14 mouse cellular contexts compared by ENCODE assay signal in genomic region chr7:137715126-137715900, GRCm38 (mm10).
DNase-seq lines count a peak whose midpoint lies in the region; ATAC-seq and TF ChIP-seq lines count a peak whose summit lies in the region.
"Had no signal": no experiment of that assay in that cellular context is flagged by ENCODE, and none has a peak within 500 bp of the region (broad histone marks: within the 10 kb centered on the region; RNA-seq: fewer than 3 reads in every experiment).

No protein-coding gene starts in this region.

- no peaks in the 10 kb centered on the region for H3K4me1 ChIP-seq in forebrain, embryonic 11.5 days (replicated peaks; ENCODE audit: control insufficient read depth, insufficient read depth, low read length)
- H3K4me1 ChIP-seq in forebrain, embryonic 12.5 days, result no peaks in the 10 kb centered on the region
- H3K4me1 ChIP-seq in lung, embryonic 15.5 days, result peaks cover 31% of the 10 kb centered on the region
- peaks cover 3% of the 10 kb centered on the region; the same call in 1 of the 2 replicates for H3K4me1 ChIP-seq in lung, adult 2 months (ENCODE audit: control insufficient read depth, insufficient read depth, low read length)
- H3K4me1 ChIP-seq: intestine, embryonic 15.5 days had no signal

- TF ChIP-seq POLR2A in lung, adult 2 months (IDR thresholded peaks at IDR 0.05; ENCODE audit: borderline replicate concordance, extremely low read depth, low read depth, low read length), result no peak

- 76% methylated on average over 6 of the region's 6 CpGs for WGBS in forebrain, embryonic 11.5 days
- WGBS in forebrain, embryonic 12.5 days, result 73% methylated on average over 6 of the region's 6 CpGs
- WGBS in lung, embryonic 15.5 days, result 55% methylated on average over 6 of the region's 6 CpGs
- 59% methylated on average over 6 of the region's 6 CpGs for WGBS in lung, adult 2 months

- H3K9me3 ChIP-seq in forebrain, embryonic 11.5 days (ENCODE audit: control insufficient read depth, low read length), result no peaks in the 10 kb centered on the region
- H3K9me3 ChIP-seq in forebrain, embryonic 12.5 days, result no peaks in the 10 kb centered on the region
- no peaks in the 10 kb centered on the region for H3K9me3 ChIP-seq in lung, embryonic 15.5 days
- H3K9me3 ChIP-seq: embryonic facial prominence, embryonic 13.5 days; intestine, embryonic 15.5 days; limb, embryonic 13.5 days had no signal

- H3K27me3 ChIP-seq in forebrain, embryonic 11.5 days (ENCODE audit: control insufficient read depth, insufficient read depth, low read length), result no peaks in the 10 kb centered on the region
- H3K27me3 ChIP-seq in forebrain, embryonic 12.5 days, result no peaks in the 10 kb centered on the region
- H3K27me3 ChIP-seq in lung, embryonic 15.5 days, result no peaks in the 10 kb centered on the region
- H3K27me3 ChIP-seq: embryonic facial prominence, embryonic 13.5 days; intestine, embryonic 15.5 days; limb, embryonic 13.5 days had no signal

- no peak for TF ChIP-seq CTCF in lung, adult 2 months (IDR thresholded peaks at IDR 0.05; ENCODE audit: insufficient read depth, low read length)

- H3K4me2 ChIP-seq in forebrain, embryonic 11.5 days (ENCODE audit: low read depth, low read length, severe bottlenecking), result no peak overlapping the region
- H3K4me2 ChIP-seq in forebrain, embryonic 12.5 days, result no peak overlapping the region
- no peak overlapping the region for H3K4me2 ChIP-seq in lung, embryonic 15.5 days
- H3K4me2 ChIP-seq: embryonic facial prominence, embryonic 13.5 days; intestine, embryonic 15.5 days; limb, embryonic 13.5 days had no signal

- H3K4me3 ChIP-seq in forebrain, embryonic 11.5 days (ENCODE audit: low read depth, low read length), result no peak overlapping the region
- no peak overlapping the region for H3K4me3 ChIP-seq in forebrain, embryonic 12.5 days (replicated peaks)
- no peak overlapping the region for H3K4me3 ChIP-seq in lung, embryonic 15.5 days
- H3K4me3 ChIP-seq in lung, adult 2 months (replicated peaks; ENCODE audit: extremely low read depth, low read depth, low read length), result no peak overlapping the region
- H3K4me3 ChIP-seq: embryonic facial prominence, embryonic 13.5 days; intestine, embryonic 15.5 days; limb, embryonic 13.5 days had no signal

- no peak overlapping the region for H3K9ac ChIP-seq in forebrain, embryonic 11.5 days (ENCODE audit: low read length)
- H3K9ac ChIP-seq in forebrain, embryonic 12.5 days, result no peak overlapping the region
- H3K9ac ChIP-seq in lung, embryonic 15.5 days, result no peak overlapping the region
- H3K9ac ChIP-seq: embryonic facial prominence, embryonic 13.5 days; intestine, embryonic 15.5 days; limb, embryonic 13.5 days had no signal

- H3K27ac ChIP-seq in forebrain, embryonic 11.5 days (ENCODE audit: low read depth, low read length), result no peak overlapping the region
- H3K27ac ChIP-seq in forebrain, embryonic 12.5 days, result no peak overlapping the region
- H3K27ac ChIP-seq in lung, embryonic 15.5 days, result peak overlapping the region; percentile 49
- H3K27ac ChIP-seq: embryonic facial prominence, embryonic 13.5 days; intestine, embryonic 15.5 days; limb, embryonic 13.5 days had no signal

- no peak for ATAC-seq in forebrain, embryonic 11.5 days (replicated peaks; ENCODE audit: low FRiP score)
- no peak for ATAC-seq in forebrain, embryonic 12.5 days (ENCODE audit: low FRiP score)
- ATAC-seq in lung, embryonic 15.5 days (ENCODE audit: borderline replicate concordance, extremely low read depth, low FRiP score, low TSS enrichment), result peak; percentile 28; the same call in 1 of the 2 replicates
- no peak for ATAC-seq in inflammation-experienced regulatory T-cells, adult 6 months
- ATAC-seq: intestine, embryonic 15.5 days had no signal

- intact Hi-C loops in left cerebral cortex, postnatal 14 days (cut with DNase I), result no loop called here

- no peaks in the 10 kb centered on the region for H3K36me3 ChIP-seq in forebrain, embryonic 11.5 days (ENCODE audit: control insufficient read depth, insufficient read depth, low read length)
- H3K36me3 ChIP-seq in forebrain, embryonic 12.5 days (replicated peaks), result no peaks in the 10 kb centered on the region
- H3K36me3 ChIP-seq in lung, embryonic 15.5 days, result no peaks in the 10 kb centered on the region
- H3K36me3 ChIP-seq: embryonic facial prominence, embryonic 13.5 days; intestine, embryonic 15.5 days; limb, embryonic 13.5 days had no signal

- DNase-seq in forebrain, embryonic 11.5 days (ENCODE audit: low spot score), result peak; percentile 42
- no peak for DNase-seq in lung, adult 2 months
- DNase-seq in left cerebral cortex, postnatal 14 days (ENCODE audit: low spot score in 2 of 2), result peak; percentile 41 to 44
- peak; percentile 6 for DNase-seq in right cerebral cortex, postnatal 4 days
- DNase-seq in cerebellum, postnatal 25 days, result no peak
- DNase-seq: cerebellum, adult 9-10 months; gastrocnemius, postnatal 36 days; kidney, postnatal 4 days had no signal

Comparison
In these comparisons a context has a peak if more than half of its experiments do, and no peak if none do; other contexts are left out.
1. DNase-seq: peak in forebrain, embryonic 11.5 days (single experiment), left cerebral cortex, postnatal 14 days (2 of 2) and right cerebral cortex, postnatal 4 days (single experiment); none in lung, adult 2 months (single experiment) and cerebellum, postnatal 25 days (0 of 2).